Mouse (Mus musculus) ES-Bruce4 (cell line): ENCODE data around the gene Tsnaxip1. TPM values are rescaled to one million over a fixed set of nuclear protein-coding genes. Genes with fewer than 3 reads are reported as not detected.

Source experiments
- H3K27ac ChIP-seq: 2 replicates; pipeline ENCODE4 v1.5.1; 2012; ENCODE audit warnings: low read length, inconsistent platforms; ENCODE audit not compliant: insufficient read depth
- H3K27me3 ChIP-seq: 2 replicates; pipeline ENCODE4 v1.6.1; 2012; ENCODE audit warnings: mild to moderate bottlenecking, low read length, inconsistent platforms; ENCODE audit not compliant: control insufficient read depth, poor library complexity, insufficient read depth, severe bottlenecking
- H3K36me3 ChIP-seq: 2 replicates; pipeline ENCODE4 v1.6.1; 2012; ENCODE audit warnings: inconsistent platforms, mild to moderate bottlenecking, low read length, moderate library complexity; ENCODE audit not compliant: control insufficient read depth, poor library complexity, insufficient read depth, severe bottlenecking
- H3K4me1 ChIP-seq: one replicate; pipeline ENCODE4 v1.8.1; 2011; ENCODE audit warnings: low read length; ENCODE audit not compliant: control insufficient read depth, insufficient read depth
- H3K4me3 ChIP-seq: 2 replicates; pipeline ENCODE4 v1.5.1; 2011; ENCODE audit warnings: low read depth, mild to moderate bottlenecking, low read length
- H3K9ac ChIP-seq: 2 replicates; pipeline ENCODE4 v1.6.1; 2012; ENCODE audit warnings: low read depth, mild to moderate bottlenecking, inconsistent platforms; ENCODE audit not compliant: poor library complexity, severe bottlenecking
- H3K9me3 ChIP-seq: replicated peaks from 2 replicates; pipeline ENCODE4 v1.6.1; 2012; ENCODE audit warnings: mild to moderate bottlenecking, low read length, inconsistent platforms; ENCODE audit not compliant: control insufficient read depth, poor library complexity, insufficient read depth, severe bottlenecking
- CTCF ChIP-seq: IDR thresholded peaks from one replicate; pipeline ENCODE4 v1.8.1; 2011; ENCODE audit warnings: low read depth, low read length
- EP300 ChIP-seq: IDR thresholded peaks from 2 replicates; pipeline ENCODE4 v1.6.1; 2011; ENCODE audit warnings: low read depth, low read length; ENCODE audit not compliant: insufficient read depth
- POLR2A ChIP-seq: IDR thresholded peaks from one replicate; pipeline ENCODE4 v1.8.1; 2011; ENCODE audit warnings: low read length; ENCODE audit not compliant: insufficient read depth
- polyA plus RNA-seq: library from polyadenylated mRNA; stranded (reverse); fragments of >200 nt; gene quantifications from 2 replicates; pipeline ENCODE4 v1.2.4, GENCODE M21; 2011; ENCODE audit warnings: low read depth; ENCODE audit not compliant: missing spikeins, insufficient read depth, insufficient read length

Gene Tsnaxip1
- polyA plus RNA-seq, result 0.33 TPM in 1 of 2 replicates, not detected in the other

DNA sequence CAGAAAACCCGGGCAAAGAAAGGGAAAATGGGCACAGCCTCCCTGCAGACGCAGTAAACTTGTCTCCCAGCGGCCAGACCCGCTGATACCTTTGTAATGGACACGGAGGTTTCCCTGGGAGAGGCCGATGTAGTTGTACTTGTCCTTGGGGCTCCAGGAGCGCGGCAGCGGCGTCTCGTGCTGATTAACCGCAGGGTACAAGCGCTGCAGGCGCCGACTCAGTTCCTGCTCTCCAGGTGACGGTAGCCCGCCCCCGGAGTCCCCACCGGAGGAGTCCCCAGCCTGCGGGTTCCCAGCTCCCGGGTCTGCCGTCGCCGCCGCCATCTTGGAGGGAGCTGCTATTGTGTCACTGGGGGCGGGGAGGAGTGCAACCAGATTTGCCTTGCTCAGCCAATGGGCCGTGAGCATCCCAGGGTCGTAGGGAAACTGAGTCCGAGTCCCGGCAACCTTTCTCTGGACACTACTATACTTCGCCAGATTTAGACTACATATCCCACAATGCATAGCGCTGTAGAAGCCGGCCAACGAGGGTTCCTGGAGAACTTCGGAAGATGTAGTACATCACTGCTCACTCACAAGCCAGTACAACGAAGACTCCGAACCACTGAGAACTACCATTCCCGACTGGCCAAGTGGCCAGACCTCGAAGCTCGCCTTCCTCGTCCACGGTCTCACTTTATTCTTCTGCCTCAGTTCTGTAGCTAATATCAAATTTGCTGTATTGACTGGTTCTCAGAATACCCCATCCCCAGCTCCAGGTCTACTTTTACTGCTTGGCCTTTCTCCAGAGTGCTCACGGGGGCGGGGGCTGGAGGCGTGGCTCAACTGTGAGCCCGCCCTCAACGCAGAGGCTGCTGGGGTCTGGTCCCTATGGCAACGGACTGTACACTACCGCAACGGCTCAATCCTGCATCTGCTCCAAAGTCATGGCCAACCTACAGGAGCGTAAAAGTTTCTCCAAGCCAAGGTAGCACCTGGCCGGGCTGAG, at the start of gene Tsnaxip1, which contains the start of gene Ranbp10:
Gene Tsnaxip1 (plus strand): TSS at position 871 of the 988 bp plus-strand sequence.
Gene Ranbp10 (minus strand): TSS at position 490 of the 988 bp plus-strand sequence.
- TF ChIP-seq POLR2A (peak; percentile 45), EP300 (no peak)
- Histone ChIP-seq H3K4me1 (no peaks in the 10 kb centered on the region), H3K36me3 (peaks cover 5% of the 10 kb centered on the region; the same call in 1 of the 2 replicates), H3K27me3 (no peaks in the 10 kb centered on the region), H3K27ac (no peak within 1 kb of the TSS), H3K9me3 (no peaks in the 10 kb centered on the region), H3K9ac (peak within 1 kb of the TSS; percentile 91), H3K4me3 (peak within 1 kb of the TSS; percentile 81)

- Histone ChIP-seq H3K27me3 (no peaks in the 10 kb centered on the region), H3K27ac (no peak overlapping the region), H3K9ac (no peak overlapping the region), H3K4me3 (no peak overlapping the region), H3K4me1 (no peaks in the 10 kb centered on the region), H3K36me3 (peaks cover 17% of the 10 kb centered on the region), H3K9me3 (no peaks in the 10 kb centered on the region)
- no peak for TF ChIP-seq EP300
- no peak for TF ChIP-seq POLR2A
- no peak for TF ChIP-seq CTCF
Measured at GRCm38 (mm10) chr8:105777833-105778232, 49.7 kb upstream of the Tsnaxip1 start.

DNA sequence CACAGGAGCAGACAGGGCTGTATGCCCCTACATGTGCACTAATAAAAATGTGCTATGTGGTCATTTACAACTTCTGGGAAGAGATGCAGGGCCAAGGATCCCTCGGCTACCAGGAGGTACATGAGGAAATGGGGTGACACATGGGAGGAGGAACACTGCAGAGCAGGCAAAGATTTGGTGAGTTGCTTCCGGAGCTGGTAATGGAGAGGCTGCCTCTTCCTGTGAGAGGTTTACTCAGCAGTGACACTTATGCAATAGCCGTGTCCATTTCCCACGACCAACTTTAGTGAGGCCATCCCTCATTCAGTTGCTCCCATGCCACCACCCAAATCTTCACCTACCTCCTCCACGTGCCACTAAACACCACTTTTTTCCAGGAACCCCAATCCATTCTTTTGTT, 47.2 kb upstream of the Tsnaxip1 start:
- no peak for TF ChIP-seq CTCF
- no peak for TF ChIP-seq EP300
- no peak for TF ChIP-seq POLR2A
- Histone ChIP-seq H3K4me3 (no peak overlapping the region), H3K36me3 (peaks cover 6% of the 10 kb centered on the region)

GRCm38 (mm10) chr8:105788241-105788640, 39.3 kb upstream of the Tsnaxip1 start:
- Histone ChIP-seq H3K4me1 (no peaks in the 10 kb centered on the region), H3K27ac (no peak overlapping the region), H3K9me3 (no peaks in the 10 kb centered on the region), H3K9ac (no peak overlapping the region), H3K4me3 (no peak overlapping the region), H3K36me3 (no peaks in the 10 kb centered on the region), H3K27me3 (no peaks in the 10 kb centered on the region)
- TF ChIP-seq CTCF (no peak), POLR2A (no peak), EP300 (no peak)

More for the DNA sequence above, 47.2 kb upstream of the Tsnaxip1 start:
- no peaks in the 10 kb centered on the region for H3K27me3 ChIP-seq
- no peaks in the 10 kb centered on the region for H3K9me3 ChIP-seq
- H3K27ac ChIP-seq, result no peak overlapping the region
- no peak overlapping the region for H3K9ac ChIP-seq
- H3K4me1 ChIP-seq, result no peaks in the 10 kb centered on the region

GRCm38 (mm10) chr8:105788927-105789326, 38.6 kb upstream of the Tsnaxip1 start:
- Histone ChIP-seq H3K9ac (no peak overlapping the region), H3K4me1 (no peaks in the 10 kb centered on the region), H3K9me3 (no peaks in the 10 kb centered on the region), H3K36me3 (no peaks in the 10 kb centered on the region), H3K27ac (no peak overlapping the region), H3K4me3 (no peak overlapping the region), H3K27me3 (no peaks in the 10 kb centered on the region)
- TF ChIP-seq CTCF (no peak), POLR2A (no peak), EP300 (no peak)

DNA sequence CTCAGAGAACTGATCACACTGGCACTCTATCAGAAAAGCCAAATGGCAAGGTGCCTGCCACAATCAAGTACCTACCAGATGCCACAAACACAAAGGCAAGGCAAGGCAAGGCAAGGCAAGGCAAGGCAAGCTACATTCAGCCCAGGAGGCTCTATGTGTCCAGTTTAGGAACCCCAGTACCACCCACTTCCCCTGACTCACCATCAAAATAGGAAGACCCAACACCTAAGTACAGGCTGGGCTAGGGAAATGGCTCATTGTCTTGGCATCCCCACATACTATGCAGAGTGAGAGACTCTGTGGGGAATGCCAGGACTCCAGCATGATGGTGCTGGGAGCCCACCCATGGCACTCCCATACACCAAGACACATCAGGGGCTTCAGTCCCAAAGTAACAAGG, 37.9 kb upstream of the Tsnaxip1 start:
- Histone ChIP-seq H3K4me1 (no peaks in the 10 kb centered on the region), H3K9me3 (no peaks in the 10 kb centered on the region), H3K27me3 (no peaks in the 10 kb centered on the region), H3K36me3 (no peaks in the 10 kb centered on the region), H3K9ac (no peak overlapping the region), H3K4me3 (no peak overlapping the region), H3K27ac (no peak overlapping the region)
- no peak for TF ChIP-seq CTCF
- no peak for TF ChIP-seq POLR2A
- TF ChIP-seq EP300, result no peak
